Comparison of ENCODE assay signal across 23 mouse cellular contexts in genomic region chr17:27767543-27767942, GRCm38 (mm10). TPM values are rescaled to one million over a fixed set of nuclear protein-coding genes. Genes with fewer than 3 reads are reported as not detected.
DNase-seq lines count a peak whose midpoint lies in the region; ATAC-seq lines count a peak whose summit lies in the region.
"Had no signal": no experiment of that assay in that cellular context is flagged by ENCODE, and none has a peak within 500 bp of the region (broad histone marks: within the 10 kb centered on the region; RNA-seq: fewer than 3 reads in every experiment).

No protein-coding gene starts in this region.

- H3K4me3 ChIP-seq in megakaryocyte, embryonic 14.5 days (replicated peaks), result peak overlapping the region; percentile 77
- H3K4me3 ChIP-seq: erythroblast, embryonic 14.5 days; forebrain, embryonic 13.5 days; gastrocnemius, adult 2 months; intestine, embryonic 15.5 days; midbrain, embryonic 13.5 days had no signal

- intact Hi-C loops in left cerebral cortex, postnatal 36 days (cut with DNase I), result loop anchor here (5.0 kb wide), 1 partner anchor 110 kb away; the partner anchor contains the start of gene Pacsin1

- no peaks in the 10 kb centered on the region for H3K27me3 ChIP-seq in megakaryocyte, embryonic 14.5 days (replicated peaks)
- H3K27me3 ChIP-seq: CH12.LX; forebrain, embryonic 13.5 days; intestine, embryonic 15.5 days; midbrain, embryonic 13.5 days had no signal

- no peak for ATAC-seq in megakaryocyte, adult 5-6 weeks (ENCODE audit: poor library complexity, severe bottlenecking)
- peak; percentile 68 for ATAC-seq in granulocyte monocyte progenitor cell, adult 5-6 weeks (replicated peaks; ENCODE audit: poor library complexity, severe bottlenecking)
- ATAC-seq in CD4-positive, CD25-positive, alpha-beta regulatory T cell, adult 4 months, result no peak
- ATAC-seq: forebrain, embryonic 13.5 days; hindbrain, embryonic 16.5 days; intestine, embryonic 15.5 days; midbrain, embryonic 13.5 days had no signal

- H3K4me1 ChIP-seq in megakaryocyte, embryonic 14.5 days, result peaks cover 90% of the 10 kb centered on the region
- H3K4me1 ChIP-seq: forebrain, embryonic 13.5 days; intestine, embryonic 15.5 days; midbrain, embryonic 13.5 days had no signal

- peak; percentile 30 for DNase-seq in adipocyte (ENCODE audit: low spot score)
- DNase-seq in left cerebral cortex, postnatal 36 days (ENCODE audit: low spot score in 2 of 2), result no peak
- DNase-seq in Muller cell, postnatal 12 days (ENCODE audit: inconsistent ontology term), result no peak
- DNase-seq: cerebellum, adult 9-10 months; gastrocnemius, adult 2 months; kidney, adult 8-10 months; kidney, postnatal 10 days had no signal

- peaks cover 8% of the 10 kb centered on the region for H3K9me3 ChIP-seq in megakaryocyte, embryonic 14.5 days
- H3K9me3 ChIP-seq: intestine, embryonic 15.5 days had no signal

- H3K36me3 ChIP-seq in megakaryocyte, embryonic 14.5 days (replicated peaks; ENCODE audit: low read length), result peaks cover 96% of the 10 kb centered on the region

RNA-seq across cellular contexts. Expression of gene Spdef, which starts 38.8 kb away (rescaled TPM):
- 1.4 and 2.3 TPM in 2 replicates for polyA plus RNA-seq in megakaryocyte, embryonic 14.5 days (2012; ENCODE audit: insufficient read depth, low replicate concordance)
- total RNA-seq in megakaryocyte, adult 5-6 weeks (2015), result not detected in 2 replicates
- total RNA-seq in megakaryocyte, adult 5-6 weeks (2017), result not detected in 2 replicates
- not detected in 2 replicates for total RNA-seq in granulocyte monocyte progenitor cell, adult 5-6 weeks (2014; fragmentation: Nextera tagmentation)
- total RNA-seq in granulocyte monocyte progenitor cell, adult 5-6 weeks (2017), result not detected in 2 replicates
- under 1 TPM; 0.48 to 0.49 TPM for total RNA-seq in left cerebral cortex, postnatal 36 days (2021)
- not detected for polyA plus RNA-seq in CD4-positive, CD25-positive, alpha-beta regulatory T cell, adult 4 months (2017; shearing (Covaris generic))
- total RNA-seq: CH12.LX; G1E; gastrocnemius, adult 2 months; hematopoietic stem cell, adult 5-6 weeks; liver, adult 2 months; monocyte, adult 5-6 weeks had no signal
- polyA plus RNA-seq: embryonic facial prominence, embryonic 11.5 days; erythroblast, embryonic 14.5 days; neural tube, embryonic 11.5 days had no signal

RNA-seq across cellular contexts. Expression of gene D17Wsu92e, which starts 52.9 kb away (rescaled TPM):
- polyA plus RNA-seq in megakaryocyte, embryonic 14.5 days (2012; ENCODE audit: insufficient read depth, low replicate concordance), result 15.2 and 42.6 TPM in 2 replicates
- 40.4 and 43.6 TPM in 2 replicates for total RNA-seq in megakaryocyte, adult 5-6 weeks (2015)
- total RNA-seq in megakaryocyte, adult 5-6 weeks (2017), result 60.4 and 72.7 TPM in 2 replicates
- total RNA-seq in granulocyte monocyte progenitor cell, adult 5-6 weeks (2014; fragmentation: Nextera tagmentation), result 47.9 and 51.2 TPM in 2 replicates
- 46.3 and 50.6 TPM in 2 replicates for total RNA-seq in granulocyte monocyte progenitor cell, adult 5-6 weeks (2017)
- 100 to 1,000 TPM; 205 to 222 TPM for total RNA-seq in left cerebral cortex, postnatal 36 days (2021)
- polyA plus RNA-seq in CD4-positive, CD25-positive, alpha-beta regulatory T cell, adult 4 months (2017; shearing (Covaris generic)), result 10 to 100 TPM; 14.6 to 14.9 TPM
